Mouse (Mus musculus) adrenal gland, postnatal 0 days (tissue): ENCODE measurements around the gene Tmem19. TPM values are rescaled to one million over a fixed set of nuclear protein-coding genes. Genes with fewer than 3 reads are reported as not detected.

Source experiments
- polyA plus RNA-seq: library from polyadenylated mRNA; unstranded; fragments of >200 nt; fragmentation: Nextera tagmentation; extraction: Ambion mirVana; gene quantifications from 2 replicates; pipeline ENCODE4 v1.2.1, GENCODE M21; 2015

Gene Tmem19
- 25.6 and 31.9 TPM in 2 replicates for polyA plus RNA-seq

DNA sequence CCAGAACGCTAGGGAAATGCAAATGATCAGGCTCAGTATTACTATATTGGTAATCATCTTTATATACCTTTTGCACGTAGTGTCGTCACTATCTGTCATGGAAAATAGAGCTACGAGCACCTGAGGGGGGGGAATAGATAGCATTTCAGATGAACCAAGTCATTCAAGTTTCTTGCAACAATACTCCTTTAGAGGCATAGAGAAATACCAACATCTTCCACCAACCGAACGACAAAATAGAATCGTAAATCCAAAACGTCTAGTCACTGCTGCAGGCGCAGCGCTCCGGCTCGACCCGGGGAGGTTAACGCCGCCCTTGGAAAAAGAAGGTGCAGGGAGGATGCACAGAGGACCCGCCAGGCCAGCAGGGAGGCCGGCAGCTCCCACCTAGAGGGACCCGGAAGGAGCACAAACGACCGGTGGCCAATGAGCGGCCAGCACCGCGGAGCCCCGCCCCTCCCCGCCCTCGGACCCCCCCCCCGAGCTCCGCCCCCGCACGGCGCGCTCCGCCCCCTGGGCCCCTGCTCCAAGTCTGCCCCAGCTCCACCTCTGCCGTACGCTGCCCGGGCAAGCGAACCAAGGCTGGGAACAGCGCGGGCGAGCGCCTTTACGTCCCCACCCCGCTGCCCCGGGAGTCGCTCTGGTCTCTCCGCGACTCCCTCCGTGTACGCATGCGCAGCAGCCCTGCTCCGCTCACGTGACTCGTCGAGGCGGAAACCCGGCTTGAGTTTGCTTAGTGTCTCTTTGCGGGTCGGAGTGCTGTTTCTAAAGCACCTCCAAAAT is at the start of gene Tmem19:
Tmem19 (minus strand) TSS at position 662 of the 783 bp plus-strand sequence.

DNA sequence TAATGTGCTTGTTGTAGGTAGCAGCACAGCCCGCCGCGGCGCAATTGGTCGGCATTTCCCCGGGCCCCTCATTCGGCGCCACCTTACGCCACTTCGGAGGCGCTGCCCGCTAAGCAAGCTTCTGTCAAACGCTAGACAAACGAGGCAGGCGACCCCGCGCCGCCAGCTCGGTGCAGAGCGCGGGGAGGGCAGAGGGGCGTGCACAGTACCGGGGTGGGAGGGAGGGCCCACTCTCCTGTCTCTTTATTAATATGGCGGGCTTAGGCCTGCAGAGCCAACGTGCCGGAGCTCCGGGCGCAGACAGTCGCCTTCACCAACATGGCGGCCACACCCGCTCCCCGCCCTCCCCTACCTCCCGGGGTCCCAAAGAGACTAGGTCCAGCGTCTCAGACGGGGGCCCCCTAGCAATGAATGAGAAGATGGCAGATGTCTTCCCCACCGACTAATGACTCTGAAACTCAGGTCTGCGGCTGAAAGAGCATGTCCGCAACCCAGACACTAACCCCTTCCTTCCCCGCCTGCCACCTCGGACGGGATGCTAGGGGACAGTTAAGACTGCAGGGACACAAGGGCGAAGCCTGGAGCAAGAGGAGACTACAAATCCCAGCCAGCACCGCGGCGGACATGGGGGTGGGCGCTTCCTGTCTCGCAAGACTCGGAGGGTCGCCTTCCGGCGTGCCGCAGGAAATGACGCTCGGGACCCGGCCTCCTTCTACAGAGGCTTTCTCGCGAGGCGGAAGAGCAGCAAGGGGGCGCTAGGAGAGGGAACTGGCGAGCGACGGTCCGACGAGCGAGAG is 22.1 kb upstream of the Tmem19 start, which contains the start of the genes Thap2 and Zfc3h1:
Thap2 (minus strand) TSS at position 223 of the 797 bp plus-strand sequence.
Zfc3h1 (plus strand) TSS at position 739 of the 797 bp plus-strand sequence.

DNA sequence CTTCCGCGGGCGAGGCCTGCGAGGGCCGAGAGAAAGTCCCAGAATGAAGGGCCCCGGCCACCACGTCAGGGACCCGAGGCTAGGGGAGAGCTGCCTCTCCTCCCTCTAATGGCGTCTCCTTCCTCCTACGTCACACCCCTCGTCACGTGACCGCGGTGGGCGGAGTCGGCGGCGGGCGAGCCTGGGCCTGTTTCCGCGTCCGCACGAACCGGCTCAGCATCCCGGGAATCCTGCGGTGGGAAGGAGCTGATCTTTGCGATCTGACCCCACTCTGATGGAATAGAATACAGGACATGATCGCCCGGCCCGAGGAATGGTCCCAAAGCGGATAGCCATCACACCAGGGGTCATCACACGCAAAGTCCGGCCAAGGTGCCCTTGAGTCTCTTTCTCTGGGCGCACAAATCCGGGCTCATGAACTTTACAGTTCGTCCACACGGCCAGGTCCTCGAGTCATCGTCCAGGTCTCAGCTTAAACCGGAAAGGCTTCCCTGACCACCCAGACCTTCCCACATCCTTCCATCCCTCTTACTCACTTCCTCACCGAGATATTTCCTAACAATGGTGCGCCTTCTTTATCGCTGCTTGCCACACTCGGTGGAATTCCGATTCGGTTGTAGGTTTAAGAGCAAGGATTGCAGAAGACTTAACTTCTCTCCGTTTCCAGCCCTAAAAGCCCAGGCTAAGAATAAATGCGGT is 46.7 kb downstream of the Tmem19 start, which contains the start of gene Rab21:
Rab21 (minus strand) TSS at position 122 of the 699 bp plus-strand sequence.

Other genes starting within 250 kb of the Tmem19 start
- gene Tph2, start 177.5 kb downstream of the Tmem19 start, polyA plus RNA-seq: 0.07 and 0.14 TPM in 2 replicates
- gene Tbc1d15, start 111.0 kb downstream of the Tmem19 start, polyA plus RNA-seq: 36.6 and 53.1 TPM in 2 replicates
- 14.8 and 22.0 TPM in 2 replicates for gene Rab21, start 46.9 kb downstream of the Tmem19 start, polyA plus RNA-seq
- gene Thap2, start 21.9 kb upstream of the Tmem19 start, polyA plus RNA-seq: 10.3 and 12.4 TPM in 2 replicates
- 9.0 and 13.0 TPM in 2 replicates for gene Zfc3h1, start 22.5 kb upstream of the Tmem19 start, polyA plus RNA-seq
- gene A930009A15Rik, start 207.5 kb upstream of the Tmem19 start, polyA plus RNA-seq: 0.14 TPM in 1 of 2 replicates, not detected in the other
- 4.7 and 13.7 TPM in 2 replicates for gene Lgr5, start 225.3 kb upstream of the Tmem19 start, polyA plus RNA-seq